Mouse (Mus musculus) spleen, postnatal 14 days (tissue): ENCODE data around the gene Olfr588-ps1.
"Not testable (repeated sequence)": the region's sequence is repeated elsewhere in the genome, so short reads cannot be mapped to it uniquely, and the experiment has no call there.

Experiments used
- DNase-seq, 2 experiments: peaks; one replicate each; pipeline ENCODE4 v3.0.0; 2021 to 2022; ENCODE audit warnings: low spot score in 2 of 2

Olfr588-ps1 gene

GRCm38 (mm10) chr7:103140579-103140978 is at the start of gene Olfr588-ps1:
TSS of gene Olfr588-ps1 (plus strand) at chr7:103140879.
- no peak for DNase-seq

GRCm38 (mm10) chr7:103097420-103097819 is 43.3 kb upstream of the Olfr588-ps1 start, which contains the start of gene Olfr585:
TSS of gene Olfr585 (plus strand) at chr7:103097720.
- DNase-seq: no peak

- no peak for DNase-seq
Measured at GRCm38 (mm10) chr7:103119406-103119805, 21.3 kb upstream of the Olfr588-ps1 start.

GRCm38 (mm10) chr7:103125538-103125937 is 15.1 kb upstream of the Olfr588-ps1 start, which contains the start of gene Olfr586:
TSS of gene Olfr586 (minus strand) at chr7:103125638.
- no peak for DNase-seq

- no peak for DNase-seq
Measured at GRCm38 (mm10) chr7:103156256-103156655, 15.6 kb downstream of the Olfr588-ps1 start, which contains the start of gene Olfr589. TSS of gene Olfr589 (minus strand) at chr7:103156356.

- no peak for DNase-seq
Measured at GRCm38 (mm10) chr7:103169697-103170096, 29.0 kb downstream of the Olfr588-ps1 start.

- DNase-seq: no peak
Measured at GRCm38 (mm10) chr7:103178240-103178639, 37.6 kb downstream of the Olfr588-ps1 start, which contains the start of gene Olfr591. TSS of gene Olfr591 (minus strand) at chr7:103178340.

GRCm38 (mm10) chr7:103184503-103184902 is 43.8 kb downstream of the Olfr588-ps1 start, which contains the start of gene Olfr592:
TSS of gene Olfr592 (plus strand) at chr7:103184803.
- not testable (repeated sequence) for DNase-seq
